Mouse (Mus musculus) R1 (cell line): ENCODE results near the gene Eif4g3.
"Not testable (repeated sequence)": the region's sequence is repeated elsewhere in the genome, so short reads cannot be mapped to it uniquely, and the experiment has no call there.

Experiments
- DNase-seq: peaks from one replicate; pipeline ENCODE4 v3.0.0-alpha.2; 2018; ENCODE audit warnings: low read depth, low spot score

Eif4g3 gene

DNA sequence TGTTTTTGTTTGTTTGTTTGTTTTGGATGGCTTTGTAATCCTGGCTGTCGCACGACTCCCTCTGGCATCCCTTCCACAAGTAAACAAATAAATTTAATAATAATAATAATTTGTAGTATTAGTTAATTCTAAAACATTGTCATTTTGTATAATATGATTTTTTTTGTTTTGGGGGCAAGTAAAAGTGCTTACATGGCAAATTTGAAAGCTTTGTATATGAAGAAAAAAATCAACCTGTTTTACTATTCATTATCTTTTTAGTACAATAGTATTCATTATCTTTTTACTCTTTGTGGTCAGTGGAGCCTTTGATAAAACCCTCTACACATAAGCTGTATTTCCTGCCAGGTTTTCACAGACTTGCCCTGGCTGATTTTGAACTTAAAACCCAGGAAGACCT is 29.9 kb downstream of the Eif4g3 start:
- no peak for DNase-seq

GRCm38 (mm10) chr4:138023403-138024100 is 30.7 kb downstream of the Eif4g3 start:
- DNase-seq = no peak

DNA sequence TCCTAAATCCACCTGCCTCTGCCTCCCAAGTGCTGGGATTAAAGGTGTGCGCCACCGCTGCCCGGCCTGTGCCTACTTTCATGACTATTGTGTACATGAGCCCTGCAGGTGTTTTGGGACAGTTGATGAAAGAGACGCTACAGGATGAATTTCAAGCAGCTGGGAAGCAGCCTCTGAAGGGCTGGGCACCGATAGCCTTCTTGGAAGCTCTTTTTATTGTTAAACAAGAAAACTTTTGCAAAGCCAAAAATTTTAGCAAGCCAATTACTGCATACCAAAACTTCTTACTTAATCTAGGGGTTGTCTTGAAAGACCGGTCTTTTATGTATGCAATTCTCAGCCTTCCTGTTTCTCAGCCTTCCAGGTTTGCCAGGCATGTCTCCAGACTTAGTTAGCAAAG is 36.3 kb downstream of the Eif4g3 start:
- DNase-seq = no peak

- no peak for DNase-seq
These were observed 39.0 kb downstream of the Eif4g3 start for GRCm38 (mm10) chr4:138031828-138032227.

- DNase-seq = no peak
These were observed 41.0 kb downstream of the Eif4g3 start for GRCm38 (mm10) chr4:138033871-138034270.

GRCm38 (mm10) chr4:138035435-138036120 is 42.8 kb downstream of the Eif4g3 start:
- no peak for DNase-seq

DNA sequence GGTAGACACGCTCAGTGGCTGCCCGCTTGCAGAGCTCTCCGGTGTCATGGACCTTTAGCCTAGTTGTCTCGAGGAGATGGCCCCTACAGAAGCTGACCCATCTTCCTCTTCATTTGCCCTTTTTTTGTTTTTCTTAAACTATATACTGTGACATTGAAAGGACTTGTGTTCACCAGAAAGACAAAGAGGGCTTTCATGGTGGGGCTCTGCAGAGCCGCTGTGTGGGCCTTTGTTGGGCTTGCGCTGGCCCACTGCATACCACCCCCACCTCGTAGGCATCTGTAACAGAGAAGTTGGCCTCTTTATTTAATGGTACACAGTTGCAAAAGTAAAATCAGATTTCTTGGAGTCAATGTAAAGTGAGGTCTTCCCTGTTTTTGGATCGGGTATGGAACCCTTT is 44.3 kb downstream of the Eif4g3 start:
- DNase-seq = no peak

GRCm38 (mm10) chr4:138037896-138038295 is 45.1 kb downstream of the Eif4g3 start:
- DNase-seq = no peak

- no peak for DNase-seq
These were observed 45.8 kb downstream of the Eif4g3 start for GRCm38 (mm10) chr4:138038365-138039274.

DNA sequence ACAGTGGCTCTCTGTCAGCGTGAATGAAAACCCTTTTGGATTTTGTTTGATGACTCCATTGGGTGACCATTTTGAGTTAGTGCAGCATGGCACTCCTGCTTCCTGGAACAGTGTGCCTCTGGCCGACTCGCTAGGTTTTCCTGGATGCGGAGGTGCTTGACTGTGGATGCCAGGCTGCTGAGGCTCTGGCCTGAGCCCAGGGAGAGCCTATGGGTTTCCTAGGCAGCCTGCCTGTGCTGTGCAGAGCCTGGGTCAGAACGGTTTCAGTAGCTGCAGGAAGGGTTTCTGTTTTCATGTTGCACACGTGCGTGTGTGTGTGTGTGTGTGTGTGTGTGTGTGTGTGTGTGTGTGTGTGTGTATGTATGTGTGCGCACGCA is 46.4 kb downstream of the Eif4g3 start:
- DNase-seq = no peak

DNA sequence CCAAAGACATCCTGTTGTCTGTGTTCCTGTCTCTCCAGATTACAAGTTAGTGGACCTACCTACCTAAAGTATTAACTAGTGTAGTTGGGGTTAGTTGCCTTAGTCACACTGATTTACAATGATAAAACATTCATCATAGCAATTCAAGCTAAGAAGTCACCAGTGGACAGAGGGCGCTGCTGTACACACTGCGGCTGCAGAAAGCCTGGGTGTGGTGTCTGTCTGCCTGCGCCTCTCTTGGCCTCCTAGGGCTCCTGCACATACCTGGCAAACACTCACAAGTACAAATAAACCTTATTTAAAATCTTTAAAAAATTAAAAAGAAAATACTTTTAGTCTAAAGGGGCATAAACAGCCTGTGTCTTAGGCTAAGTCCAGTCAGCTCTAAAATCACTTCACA is 47.8 kb downstream of the Eif4g3 start:
- DNase-seq = peak; percentile 47

DNA sequence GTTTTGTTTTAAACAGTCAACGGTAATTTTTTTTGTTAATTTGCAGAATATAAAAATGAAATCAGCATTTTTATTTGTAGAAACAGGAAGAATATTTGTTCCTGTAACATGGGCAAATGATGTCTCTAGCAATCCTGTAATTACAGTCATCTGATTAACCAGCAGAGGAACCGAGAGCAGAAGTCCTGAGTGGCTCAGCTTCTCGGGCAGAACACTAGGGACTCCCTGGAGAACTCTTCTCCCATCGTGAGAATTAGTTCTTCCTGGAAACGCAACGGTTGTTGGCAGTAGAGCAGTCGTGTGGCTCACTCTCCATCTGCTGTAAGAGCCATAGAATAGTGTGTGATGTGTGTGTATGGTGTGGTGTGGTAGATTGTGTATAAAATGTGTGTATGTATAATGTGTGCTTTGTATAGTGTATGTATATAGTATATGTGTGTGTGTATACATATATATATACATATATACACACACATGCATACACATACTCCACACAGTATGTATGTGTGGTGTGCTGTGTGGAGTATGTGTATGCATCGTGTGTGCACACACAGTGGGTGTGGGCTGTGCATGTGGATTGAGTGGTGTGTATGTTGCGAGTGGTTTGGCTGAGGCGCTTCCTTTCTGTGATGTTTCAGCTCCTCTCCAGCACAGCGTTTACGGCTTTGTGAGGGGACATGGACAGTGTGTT is 48.9 kb downstream of the Eif4g3 start:
- no peak for DNase-seq

- no peak for DNase-seq
These were observed 49.4 kb downstream of the Eif4g3 start for GRCm38 (mm10) chr4:138042257-138042589.

DNA sequence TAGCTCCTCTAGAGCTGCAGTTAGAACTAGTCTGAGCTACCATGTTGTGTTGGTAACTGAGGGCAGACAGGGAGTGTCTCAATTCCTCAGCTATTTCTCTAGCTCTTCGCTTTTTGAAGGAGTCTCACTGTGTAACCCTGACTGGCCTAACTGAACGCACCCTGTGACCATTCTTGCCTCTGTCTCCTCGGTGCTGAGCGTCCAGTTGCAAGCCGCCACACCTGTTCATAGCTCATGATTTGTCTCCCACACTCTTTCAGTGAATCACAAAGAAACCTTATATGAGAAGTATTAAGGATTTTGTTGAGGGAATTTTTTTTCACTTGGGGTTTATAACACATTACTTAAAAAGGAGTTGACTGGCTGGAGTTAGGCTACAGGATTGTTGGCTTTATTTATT is 49.8 kb downstream of the Eif4g3 start:
- DNase-seq = no peak

GRCm38 (mm10) chr4:138044841-138045500 is 52.1 kb downstream of the Eif4g3 start:
- DNase-seq = no peak

DNA sequence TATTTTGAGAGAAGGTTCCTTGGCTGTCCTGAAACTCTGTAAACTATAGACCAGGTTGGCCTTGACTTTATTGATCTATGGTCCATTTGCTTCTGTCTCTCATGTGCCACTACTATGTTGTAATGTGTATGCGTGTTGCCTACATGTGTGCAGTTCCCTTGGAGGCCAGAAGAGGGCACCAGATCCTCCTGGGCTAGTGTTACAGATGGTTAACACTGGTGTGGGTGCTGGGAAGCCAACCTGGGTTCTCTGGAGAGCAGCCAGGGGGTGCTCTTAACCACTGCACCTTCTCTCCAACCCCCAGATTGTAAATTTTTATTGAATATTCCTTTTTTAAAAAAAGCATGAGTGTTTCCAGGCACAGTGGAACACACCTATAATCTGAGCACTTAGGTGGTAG is 53.0 kb downstream of the Eif4g3 start:
- peak; percentile 81 for DNase-seq

DNA sequence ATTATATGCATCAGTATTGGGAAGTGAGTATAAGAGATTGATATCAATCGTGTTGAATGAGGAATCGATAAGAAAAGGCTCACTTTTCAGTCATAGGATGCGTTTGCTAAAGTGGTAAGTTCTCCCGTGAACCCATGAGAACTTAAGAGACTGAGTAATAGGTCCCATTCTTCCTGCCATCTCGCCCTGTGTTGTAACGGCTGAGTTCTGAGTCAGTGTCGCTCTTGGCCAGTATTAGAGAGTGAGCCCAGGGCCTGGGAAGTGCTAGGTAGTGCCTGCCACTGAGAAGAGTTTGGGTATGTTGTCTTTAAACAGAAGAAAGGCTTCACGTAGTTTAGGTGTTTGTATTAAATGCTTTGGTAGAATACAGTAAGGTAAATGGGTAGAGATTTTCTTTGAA is 53.5 kb downstream of the Eif4g3 start:
- DNase-seq = no peak

DNA sequence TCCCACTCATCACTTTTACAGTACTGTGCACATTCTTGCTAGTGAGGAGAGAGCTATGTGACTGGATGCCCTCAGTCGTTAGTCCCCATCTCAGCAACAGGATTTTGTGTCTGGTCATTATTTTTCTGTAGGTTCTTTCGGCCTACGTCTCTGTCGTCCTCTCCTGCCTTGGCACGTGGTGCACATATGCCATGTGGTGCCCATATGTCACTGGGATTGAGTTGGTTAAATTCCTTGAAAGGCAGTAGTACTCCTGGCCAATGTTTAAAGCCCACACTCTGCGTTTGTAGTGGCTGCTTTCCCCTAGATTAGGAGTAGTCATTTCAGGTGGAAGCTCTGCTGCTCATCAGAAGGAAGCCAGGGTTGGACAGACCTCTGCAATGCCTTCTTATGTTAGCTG is 56.7 kb downstream of the Eif4g3 start:
- DNase-seq = no peak

GRCm38 (mm10) chr4:138051488-138051887 is 58.7 kb downstream of the Eif4g3 start:
- DNase-seq = no peak

DNA sequence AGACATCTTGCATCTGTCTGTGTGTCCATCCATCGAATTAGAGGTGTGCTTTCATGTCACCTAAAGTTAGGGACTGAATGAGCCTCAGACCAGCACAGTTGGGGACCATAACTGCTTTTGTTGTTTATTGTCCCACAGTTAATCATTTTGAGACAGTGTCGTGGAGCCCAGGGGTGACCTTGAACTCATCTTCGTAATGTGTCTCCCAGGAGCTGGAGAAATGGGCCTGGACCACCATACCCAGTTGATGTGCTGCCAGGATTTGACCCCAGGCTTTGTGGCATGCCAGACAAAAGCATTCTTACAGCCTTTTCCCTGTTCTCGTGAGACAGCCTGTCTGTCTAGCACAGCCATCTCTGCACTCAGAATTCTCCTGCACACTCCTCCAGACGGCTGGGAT is 63.8 kb downstream of the Eif4g3 start:
- no peak for DNase-seq

DNA sequence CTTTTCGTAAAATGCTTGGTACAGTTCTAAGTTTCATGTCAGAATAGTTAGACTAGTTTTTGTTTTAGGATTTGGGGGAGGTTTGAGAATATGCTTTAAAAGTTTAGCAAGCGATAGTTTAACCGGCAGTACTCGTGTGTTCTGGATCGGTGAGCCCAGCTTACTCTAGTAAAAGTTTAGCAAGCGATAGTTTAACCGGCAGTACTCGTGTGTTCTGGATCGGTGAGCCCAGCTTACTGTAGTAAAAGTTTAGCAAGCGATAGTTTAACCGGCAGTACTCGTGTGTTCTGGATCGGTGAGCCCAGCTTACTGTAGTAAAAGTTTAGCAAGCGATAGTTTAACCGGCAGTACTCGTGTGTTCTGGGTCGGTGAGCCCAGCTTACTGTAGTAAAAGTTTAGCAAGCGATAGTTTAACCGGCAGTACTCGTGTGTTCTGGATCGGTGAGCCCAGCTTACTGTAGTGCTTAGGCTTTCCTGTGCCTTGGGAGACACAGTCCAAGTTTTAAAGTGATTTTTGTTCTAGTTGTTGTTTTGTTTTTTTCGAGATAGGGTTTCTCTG is 64.5 kb downstream of the Eif4g3 start:
- not testable (repeated sequence) for DNase-seq
